Mouse (Mus musculus): ENCODE measurements around the gene Kcmf1. TPM values are rescaled to one million over a fixed set of nuclear protein-coding genes. Genes with fewer than 3 reads are reported as not detected.
A peak's percentile ranks its signal among the peaks of the same experiment; 100 is the strongest.

The Kcmf1 gene
- polyA plus RNA-seq, 1 experiment from 2014 or later = 98.3 TPM

- ChIA-PET POLR2A (interaction anchor here (0.7 kb wide), 1 partner anchor 47 kb away, joined by 3 read pairs; no protein-coding TSS in a partner anchor), CTCF (interaction anchor here (1.2 kb wide), 2 partner anchors 34 to 77 kb away, joined by 3 to 4 read pairs; no protein-coding TSS in a partner anchor)
- ATAC-seq = no peak
- TF ChIP-seq CTCF (IDR thresholded peaks at IDR 0.05) = no peak
- H3K27me3 ChIP-seq = peaks cover 3% of the 10 kb centered on the region
- in situ Hi-C loops (cut with MboI; ENCODE audit: low pct_unique_long_range_greater_than_20kb) = no loop called here
- DNase-seq (ENCODE audit: low read depth, low spot score) = no peak
Measured at GRCm38 (mm10) chr6:72824971-72825737, 74.6 kb downstream of the Kcmf1 start.

- in situ Hi-C loops (cut with MboI; ENCODE audit: low pct_unique_long_range_greater_than_20kb) = no loop called here
- H3K27me3 ChIP-seq = no peaks in the 10 kb centered on the region
- ChIA-PET CTCF (no interaction called here), POLR2A (no interaction called here)
- DNase-seq (ENCODE audit: low read depth, low spot score) (no peak), ATAC-seq (peak; percentile 22)
- no peak for TF ChIP-seq CTCF (IDR thresholded peaks at IDR 0.05)
Measured at GRCm38 (mm10) chr6:72813456-72813855, 86.3 kb downstream of the Kcmf1 start.

GRCm38 (mm10) chr6:72810248-72810647, 89.5 kb downstream of the Kcmf1 start:
- ChIA-PET POLR2A (no interaction called here), CTCF (interaction anchor here (1.4 kb wide), 1 partner anchor 174 kb away, joined by 3 read pairs; no protein-coding TSS in a partner anchor)
- H3K27me3 ChIP-seq = no peaks in the 10 kb centered on the region
- in situ Hi-C loops (cut with MboI; ENCODE audit: low pct_unique_long_range_greater_than_20kb) = no loop called here
- ATAC-seq (no peak), DNase-seq (ENCODE audit: low read depth, low spot score) (no peak)
- no peak for TF ChIP-seq CTCF (IDR thresholded peaks at IDR 0.05)

GRCm38 (mm10) chr6:72809522-72810149, 90.1 kb downstream of the Kcmf1 start:
- ChIA-PET POLR2A (no interaction called here), CTCF (interaction anchor here (1.4 kb wide), 1 partner anchor 173 kb away, joined by 3 read pairs; no protein-coding TSS in a partner anchor)
- ATAC-seq = no peak
- no peak for DNase-seq (ENCODE audit: low read depth, low spot score)
- no peak for TF ChIP-seq CTCF (IDR thresholded peaks at IDR 0.05)
- in situ Hi-C loops (cut with MboI; ENCODE audit: low pct_unique_long_range_greater_than_20kb) = no loop called here
- H3K27me3 ChIP-seq = no peaks in the 10 kb centered on the region

- in situ Hi-C loops (cut with MboI; ENCODE audit: low pct_unique_long_range_greater_than_20kb) = no loop called here
- ChIA-PET POLR2A (interaction anchor here (0.5 kb wide), 1 partner anchor 76 kb away, joined by 4 read pairs; no protein-coding TSS in a partner anchor), CTCF (no interaction called here)
- no peaks in the 10 kb centered on the region for H3K27me3 ChIP-seq
- DNase-seq (ENCODE audit: low read depth, low spot score) = no peak
- no peak for ATAC-seq
- TF ChIP-seq CTCF (IDR thresholded peaks at IDR 0.05) = no peak
Measured at GRCm38 (mm10) chr6:72808342-72808741, 91.4 kb downstream of the Kcmf1 start.

GRCm38 (mm10) chr6:72803669-72804068, 96.1 kb downstream of the Kcmf1 start:
- in situ Hi-C loops (cut with MboI; ENCODE audit: low pct_unique_long_range_greater_than_20kb) = no loop called here
- no peak for TF ChIP-seq CTCF (IDR thresholded peaks at IDR 0.05)
- ChIA-PET CTCF (no interaction called here), POLR2A (interaction anchor here (0.5 to 1.4 kb wide), 2 partner anchors 127 to 149 kb away, joined by 3 to 5 read pairs; no protein-coding TSS in a partner anchor)
- ATAC-seq = no peak
- no peaks in the 10 kb centered on the region for H3K27me3 ChIP-seq
- no peak for DNase-seq (ENCODE audit: low read depth, low spot score)

- no peaks in the 10 kb centered on the region for H3K27me3 ChIP-seq
- ChIA-PET POLR2A (no interaction called here), CTCF (interaction anchor here (1.0 to 1.7 kb wide), 2 partner anchors 12 to 166 kb away, joined by 3 to 4 read pairs; no protein-coding TSS in a partner anchor)
Measured at GRCm38 (mm10) chr6:72802119-72802518, 97.7 kb downstream of the Kcmf1 start.

GRCm38 (mm10) chr6:72800641-72801040, 99.1 kb downstream of the Kcmf1 start:
- in situ Hi-C loops (cut with MboI; ENCODE audit: low pct_unique_long_range_greater_than_20kb) = no loop called here
- CTCF ChIA-PET = interaction anchor here (1.7 kb wide), 1 partner anchor 11 kb away, joined by 4 read pairs; no protein-coding TSS in a partner anchor
- ATAC-seq = no peak
- POLR2A ChIA-PET = no interaction called here
- no peaks in the 10 kb centered on the region for H3K27me3 ChIP-seq
- DNase-seq (ENCODE audit: low read depth, low spot score) = no peak
- TF ChIP-seq CTCF (IDR thresholded peaks at IDR 0.05) = no peak

More at GRCm38 (mm10) chr6:72802119-72802518, 97.7 kb downstream of the Kcmf1 start:
- ATAC-seq = no peak
- in situ Hi-C loops (cut with MboI; ENCODE audit: low pct_unique_long_range_greater_than_20kb) = no loop called here
- no peak for TF ChIP-seq CTCF (IDR thresholded peaks at IDR 0.05)
- DNase-seq (ENCODE audit: low read depth, low spot score) = no peak

- ChIA-PET POLR2A (no interaction called here), CTCF (interaction anchor here (1.1 to 1.4 kb wide), 2 partner anchors 33 to 153 kb away, joined by 3 read pairs; no protein-coding TSS in a partner anchor)
- DNase-seq (ENCODE audit: low read depth, low spot score) (no peak), ATAC-seq (no peak)
- in situ Hi-C loops (cut with MboI; ENCODE audit: low pct_unique_long_range_greater_than_20kb) = no loop called here
- H3K27me3 ChIP-seq = no peaks in the 10 kb centered on the region
- TF ChIP-seq CTCF (IDR thresholded peaks at IDR 0.05) = no peak
Measured at GRCm38 (mm10) chr6:72797763-72798162, 102.0 kb downstream of the Kcmf1 start.

- DNase-seq (ENCODE audit: low read depth, low spot score) (no peak), ATAC-seq (no peak)
- CTCF ChIA-PET = interaction anchor here (0.6 kb wide), 1 partner anchor 191 kb away, joined by 3 read pairs; no protein-coding TSS in a partner anchor
- TF ChIP-seq CTCF (IDR thresholded peaks at IDR 0.05) = no peak
- H3K27me3 ChIP-seq = no peaks in the 10 kb centered on the region
- POLR2A ChIA-PET = no interaction called here
- in situ Hi-C loops (cut with MboI; ENCODE audit: low pct_unique_long_range_greater_than_20kb) = no loop called here
Measured at GRCm38 (mm10) chr6:72795444-72795843, 104.3 kb downstream of the Kcmf1 start.

GRCm38 (mm10) chr6:72794870-72795269, 104.9 kb downstream of the Kcmf1 start:
- no peak for DNase-seq (ENCODE audit: low read depth, low spot score)
- POLR2A ChIA-PET = no interaction called here
- no peak for ATAC-seq

More at GRCm38 (mm10) chr6:72794870-72795269, 104.9 kb downstream of the Kcmf1 start:
- no peak for TF ChIP-seq CTCF (IDR thresholded peaks at IDR 0.05)
- CTCF ChIA-PET = interaction anchor here (0.6 kb wide), 1 partner anchor 191 kb away, joined by 3 read pairs; no protein-coding TSS in a partner anchor
- no peaks in the 10 kb centered on the region for H3K27me3 ChIP-seq
- in situ Hi-C loops (cut with MboI; ENCODE audit: low pct_unique_long_range_greater_than_20kb) = no loop called here
